Mouse (Mus musculus): ENCODE results near the gene Manf. TPM values are rescaled to one million over a fixed set of nuclear protein-coding genes. Genes with fewer than 3 reads are reported as not detected.

Manf gene
- 242 and 297 TPM in 2 replicates for polyA plus RNA-seq (2015; fragmentation: Nextera tagmentation; extraction: Ambion mirVana)

- Histone ChIP-seq H3K4me3 (peak within 1 kb of the TSS; percentile 86), H3K36me3 (peaks cover 27% of the 10 kb centered on the region), H3K9me3 (no peaks in the 10 kb centered on the region), H3K4me2 (peak within 1 kb of the TSS; percentile 79), H3K9ac (peak within 1 kb of the TSS; percentile 94), H3K27me3 (no peaks in the 10 kb centered on the region), H3K27ac (peak within 1 kb of the TSS; percentile 92), H3K4me1 (peaks cover 38% of the 10 kb centered on the region)
- peak; percentile 99 for ATAC-seq (ENCODE audit: insufficient number of reproducible peaks, insufficient read depth, low FRiP score, low TSS enrichment, low read depth)
- WGBS = under 1% methylated on average over 59 of the region's 59 CpGs
These were observed at the start of gene Manf for GRCm38 (mm10) chr9:106891829-106892551. TSS of gene Manf (minus strand) at chr9:106891979.

- Histone ChIP-seq H3K4me2 (no peak overlapping the region), H3K9me3 (no peaks in the 10 kb centered on the region), H3K27me3 (no peaks in the 10 kb centered on the region), H3K4me1 (no peaks in the 10 kb centered on the region), H3K4me3 (no peak overlapping the region), H3K36me3 (no peaks in the 10 kb centered on the region), H3K27ac (no peak overlapping the region), H3K9ac (no peak overlapping the region)
- ATAC-seq (ENCODE audit: insufficient number of reproducible peaks, insufficient read depth, low FRiP score, low TSS enrichment, low read depth) = no peak
- WGBS = 85% methylated on average over 1 of the region's 1 CpGs
These were observed 43.2 kb upstream of the Manf start for GRCm38 (mm10) chr9:106934998-106935397.

GRCm38 (mm10) chr9:106914878-106915277 is 23.1 kb upstream of the Manf start:
- Histone ChIP-seq H3K9me3 (no peaks in the 10 kb centered on the region), H3K4me1 (no peaks in the 10 kb centered on the region), H3K4me2 (no peak overlapping the region), H3K4me3 (no peak overlapping the region), H3K36me3 (no peaks in the 10 kb centered on the region), H3K27ac (no peak overlapping the region), H3K27me3 (no peaks in the 10 kb centered on the region), H3K9ac (no peak overlapping the region)
- ATAC-seq (ENCODE audit: insufficient number of reproducible peaks, insufficient read depth, low FRiP score, low TSS enrichment, low read depth) = no peak
- WGBS = 89% methylated on average over 6 of the region's 6 CpGs

- ATAC-seq (ENCODE audit: insufficient number of reproducible peaks, insufficient read depth, low FRiP score, low TSS enrichment, low read depth) = no peak
- Histone ChIP-seq H3K9ac (no peak overlapping the region), H3K9me3 (no peaks in the 10 kb centered on the region), H3K4me2 (no peak overlapping the region), H3K27ac (no peak overlapping the region), H3K4me3 (no peak overlapping the region), H3K27me3 (no peaks in the 10 kb centered on the region), H3K36me3 (no peaks in the 10 kb centered on the region), H3K4me1 (no peaks in the 10 kb centered on the region)
- WGBS = 15% methylated on average over 1 of the region's 1 CpGs
These were observed 22.0 kb upstream of the Manf start for GRCm38 (mm10) chr9:106913759-106914158.

- no peak overlapping the region for H3K9ac ChIP-seq
- no peaks in the 10 kb centered on the region for H3K4me1 ChIP-seq
- H3K27me3 ChIP-seq = no peaks in the 10 kb centered on the region
- no peaks in the 10 kb centered on the region for H3K36me3 ChIP-seq
- H3K27ac ChIP-seq = no peak overlapping the region
- H3K4me2 ChIP-seq = no peak overlapping the region
- no peaks in the 10 kb centered on the region for H3K9me3 ChIP-seq
- no peak overlapping the region for H3K4me3 ChIP-seq
- 69% methylated on average over 1 of the region's 1 CpGs for WGBS
- no peak for ATAC-seq (ENCODE audit: insufficient number of reproducible peaks, insufficient read depth, low FRiP score, low TSS enrichment, low read depth)
These were observed 19.8 kb upstream of the Manf start for GRCm38 (mm10) chr9:106911624-106912023.

- H3K27me3 ChIP-seq = no peaks in the 10 kb centered on the region
- ATAC-seq (ENCODE audit: insufficient number of reproducible peaks, insufficient read depth, low FRiP score, low TSS enrichment, low read depth) = no peak
- no peak overlapping the region for H3K4me2 ChIP-seq
- no peak overlapping the region for H3K27ac ChIP-seq
- no peaks in the 10 kb centered on the region for H3K36me3 ChIP-seq
- H3K9me3 ChIP-seq = no peaks in the 10 kb centered on the region
- H3K9ac ChIP-seq = no peak overlapping the region
- no peaks in the 10 kb centered on the region for H3K4me1 ChIP-seq
- 26% methylated on average over 5 of the region's 5 CpGs for WGBS
- H3K4me3 ChIP-seq = no peak overlapping the region
These were observed 16.9 kb upstream of the Manf start for GRCm38 (mm10) chr9:106908715-106909114.

GRCm38 (mm10) chr9:106908174-106908573 is 16.4 kb upstream of the Manf start:
- no peak overlapping the region for H3K27ac ChIP-seq
- H3K4me1 ChIP-seq = no peaks in the 10 kb centered on the region
- no peak for ATAC-seq (ENCODE audit: insufficient number of reproducible peaks, insufficient read depth, low FRiP score, low TSS enrichment, low read depth)
- no peak overlapping the region for H3K9ac ChIP-seq
- H3K9me3 ChIP-seq = no peaks in the 10 kb centered on the region
- no peaks in the 10 kb centered on the region for H3K36me3 ChIP-seq
- H3K4me3 ChIP-seq = no peak overlapping the region
- 72% methylated on average over 3 of the region's 3 CpGs for WGBS
- no peak overlapping the region for H3K4me2 ChIP-seq
- no peaks in the 10 kb centered on the region for H3K27me3 ChIP-seq

GRCm38 (mm10) chr9:106906597-106906996 is 14.8 kb upstream of the Manf start:
- Histone ChIP-seq H3K9me3 (no peaks in the 10 kb centered on the region), H3K4me1 (no peaks in the 10 kb centered on the region), H3K27me3 (no peaks in the 10 kb centered on the region), H3K36me3 (no peaks in the 10 kb centered on the region), H3K4me2 (no peak overlapping the region), H3K4me3 (no peak overlapping the region), H3K9ac (no peak overlapping the region), H3K27ac (no peak overlapping the region)
- no peak for ATAC-seq (ENCODE audit: insufficient number of reproducible peaks, insufficient read depth, low FRiP score, low TSS enrichment, low read depth)
- WGBS = 82% methylated on average over 8 of the region's 8 CpGs

GRCm38 (mm10) chr9:106903791-106904134 is 12.0 kb upstream of the Manf start:
- H3K4me3 ChIP-seq = no peak overlapping the region
- H3K36me3 ChIP-seq = no peaks in the 10 kb centered on the region
- no peaks in the 10 kb centered on the region for H3K9me3 ChIP-seq
- H3K4me1 ChIP-seq = no peaks in the 10 kb centered on the region
- H3K9ac ChIP-seq = no peak overlapping the region
- 5% methylated on average over 1 of the region's 1 CpGs for WGBS
- H3K27ac ChIP-seq = no peak overlapping the region
- H3K4me2 ChIP-seq = no peak overlapping the region
- no peaks in the 10 kb centered on the region for H3K27me3 ChIP-seq
- no peak for ATAC-seq (ENCODE audit: insufficient number of reproducible peaks, insufficient read depth, low FRiP score, low TSS enrichment, low read depth)

- Histone ChIP-seq H3K27me3 (no peaks in the 10 kb centered on the region), H3K9ac (no peak overlapping the region), H3K36me3 (no peaks in the 10 kb centered on the region), H3K4me2 (no peak overlapping the region), H3K4me3 (no peak overlapping the region), H3K4me1 (no peaks in the 10 kb centered on the region), H3K27ac (no peak overlapping the region), H3K9me3 (no peaks in the 10 kb centered on the region)
- ATAC-seq (ENCODE audit: insufficient number of reproducible peaks, insufficient read depth, low FRiP score, low TSS enrichment, low read depth) = no peak
- WGBS = 75% methylated on average over 4 of the region's 4 CpGs
These were observed 11.5 kb upstream of the Manf start for GRCm38 (mm10) chr9:106903099-106903790.

GRCm38 (mm10) chr9:106901596-106901995 is 9.8 kb upstream of the Manf start:
- no peaks in the 10 kb centered on the region for H3K4me1 ChIP-seq
- no peak for ATAC-seq (ENCODE audit: insufficient number of reproducible peaks, insufficient read depth, low FRiP score, low TSS enrichment, low read depth)
- H3K27me3 ChIP-seq = no peaks in the 10 kb centered on the region
- no peak overlapping the region for H3K27ac ChIP-seq
- H3K4me3 ChIP-seq = no peak overlapping the region
- no peaks in the 10 kb centered on the region for H3K36me3 ChIP-seq
- H3K4me2 ChIP-seq = no peak overlapping the region
- WGBS = 86% methylated on average over 7 of the region's 7 CpGs
- H3K9ac ChIP-seq = no peak overlapping the region
- no peaks in the 10 kb centered on the region for H3K9me3 ChIP-seq

GRCm38 (mm10) chr9:106898901-106899300 is 7.1 kb upstream of the Manf start:
- H3K36me3 ChIP-seq = no peaks in the 10 kb centered on the region
- no peaks in the 10 kb centered on the region for H3K27me3 ChIP-seq
- H3K27ac ChIP-seq = no peak overlapping the region
- no peak overlapping the region for H3K4me3 ChIP-seq
- H3K9ac ChIP-seq = no peak overlapping the region
- no peak overlapping the region for H3K4me2 ChIP-seq
- 97% methylated on average over 1 of the region's 1 CpGs for WGBS
- ATAC-seq (ENCODE audit: insufficient number of reproducible peaks, insufficient read depth, low FRiP score, low TSS enrichment, low read depth) = no peak
- H3K4me1 ChIP-seq = no peaks in the 10 kb centered on the region
- H3K9me3 ChIP-seq = no peaks in the 10 kb centered on the region
